Mouse (Mus musculus): ENCODE results near the gene Rad9a.

DNA sequence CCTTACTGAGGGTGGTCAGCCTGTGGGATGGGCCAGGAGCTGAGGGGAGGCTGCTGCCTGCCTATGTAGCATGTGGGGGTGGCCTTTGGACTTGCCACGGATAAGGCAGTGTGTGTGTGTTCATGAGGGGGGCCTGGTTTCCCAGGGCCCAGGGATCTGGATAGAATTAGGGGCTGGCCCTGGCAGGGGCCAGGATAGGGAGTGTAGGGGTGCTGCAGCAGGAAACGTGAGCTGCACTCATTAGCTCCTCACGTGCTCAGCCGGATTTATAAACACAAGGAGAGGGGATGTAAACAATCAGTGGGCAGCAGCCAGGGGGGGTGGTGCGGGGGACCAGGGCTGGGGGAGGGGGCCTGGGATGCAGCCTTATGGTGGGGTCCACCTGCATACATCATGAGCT is 15.7 kb upstream of the Rad9a start:
- TF ChIP-seq CTCF (IDR thresholded peaks at IDR 0.05; ENCODE audit: low read depth) = no peak
- TF ChIP-seq EP300 (IDR thresholded peaks at IDR 0.05; ENCODE audit: low read depth) = no peak
